Mouse (Mus musculus): Measurements from ENCODE around the gene Robo1. TPM values are rescaled to one million over a fixed set of nuclear protein-coding genes. Genes with fewer than 3 reads are reported as not detected.
"Not testable (repeated sequence)": the region's sequence is repeated elsewhere in the genome, so short reads cannot be mapped to it uniquely, and the experiment has no call there.

Gene Robo1
- polyA plus RNA-seq, 1 experiment from 2014 or later: not detected

GRCm38 (mm10) chr16:72533900-72534571 lies 225.9 kb downstream of the Robo1 start:
- WGBS (ENCODE audit: missing documents): 87% methylated on average over 4 of the region's 4 CpGs
- Histone ChIP-seq H3K79me2 (ENCODE audit: inconsistent target) (no peaks in the 10 kb centered on the region), H3K4me3 (ENCODE audit: inconsistent target) (no peak overlapping the region), H3K27ac (no peak overlapping the region), H3K36me3 (ENCODE audit: inconsistent target) (no peaks in the 10 kb centered on the region)

GRCm38 (mm10) chr16:72538171-72538570 lies 230.1 kb downstream of the Robo1 start:
- 47% methylated on average over 3 of the region's 3 CpGs for WGBS (ENCODE audit: missing documents)
- Histone ChIP-seq H3K36me3 (ENCODE audit: inconsistent target) (no peaks in the 10 kb centered on the region), H3K4me3 (ENCODE audit: inconsistent target) (no peak overlapping the region), H3K27ac (no peak overlapping the region), H3K79me2 (ENCODE audit: inconsistent target) (no peaks in the 10 kb centered on the region)

- H3K79me2 ChIP-seq (ENCODE audit: inconsistent target): no peaks in the 10 kb centered on the region
- WGBS (ENCODE audit: missing documents): 69% methylated on average over 3 of the region's 3 CpGs
- no peak overlapping the region for H3K4me3 ChIP-seq (ENCODE audit: inconsistent target)
- H3K36me3 ChIP-seq (ENCODE audit: inconsistent target): no peaks in the 10 kb centered on the region
- no peak overlapping the region for H3K27ac ChIP-seq
Measured at GRCm38 (mm10) chr16:72543928-72544327, 235.8 kb downstream of the Robo1 start.

GRCm38 (mm10) chr16:72544950-72545349 lies 236.8 kb downstream of the Robo1 start:
- Histone ChIP-seq H3K4me3 (ENCODE audit: inconsistent target) (no peak overlapping the region), H3K27ac (no peak overlapping the region), H3K36me3 (ENCODE audit: inconsistent target) (no peaks in the 10 kb centered on the region), H3K79me2 (ENCODE audit: inconsistent target) (no peaks in the 10 kb centered on the region)
- 85% methylated on average over 2 of the region's 2 CpGs for WGBS (ENCODE audit: missing documents)

- Histone ChIP-seq H3K4me3 (ENCODE audit: inconsistent target) (no peak overlapping the region), H3K27ac (no peak overlapping the region), H3K79me2 (ENCODE audit: inconsistent target) (no peaks in the 10 kb centered on the region), H3K36me3 (ENCODE audit: inconsistent target) (no peaks in the 10 kb centered on the region)
- WGBS (ENCODE audit: missing documents): 84% methylated on average over 8 of the region's 8 CpGs
Measured at GRCm38 (mm10) chr16:72551672-72552243, 243.7 kb downstream of the Robo1 start.

GRCm38 (mm10) chr16:72553713-72554112 lies 245.6 kb downstream of the Robo1 start:
- no peaks in the 10 kb centered on the region for H3K79me2 ChIP-seq (ENCODE audit: inconsistent target)
- H3K27ac ChIP-seq: no peak overlapping the region
- H3K36me3 ChIP-seq (ENCODE audit: inconsistent target): no peaks in the 10 kb centered on the region
- H3K4me3 ChIP-seq (ENCODE audit: inconsistent target): no peak overlapping the region
- 62% methylated on average over 5 of the region's 5 CpGs for WGBS (ENCODE audit: missing documents)

- H3K79me2 ChIP-seq (ENCODE audit: inconsistent target); H3K36me3 ChIP-seq (ENCODE audit: inconsistent target); H3K27ac ChIP-seq; H3K4me3 ChIP-seq (ENCODE audit: inconsistent target): not testable (repeated sequence)
- 76% methylated on average over 2 of the region's 2 CpGs for WGBS (ENCODE audit: missing documents)
Measured at GRCm38 (mm10) chr16:72562149-72562548, 254.0 kb downstream of the Robo1 start.

- Histone ChIP-seq H3K36me3 (ENCODE audit: inconsistent target) (no peaks in the 10 kb centered on the region), H3K27ac (no peak overlapping the region), H3K4me3 (ENCODE audit: inconsistent target) (no peak overlapping the region), H3K79me2 (ENCODE audit: inconsistent target) (no peaks in the 10 kb centered on the region)
- WGBS (ENCODE audit: missing documents): 30% methylated on average over 15 of the region's 15 CpGs
Measured at GRCm38 (mm10) chr16:72563196-72563963, 255.3 kb downstream of the Robo1 start.

GRCm38 (mm10) chr16:72575171-72575570 lies 267.1 kb downstream of the Robo1 start:
- 100% methylated on average over 1 of the region's 1 CpGs for WGBS (ENCODE audit: missing documents)
- H3K27ac ChIP-seq: no peak overlapping the region
- H3K4me3 ChIP-seq (ENCODE audit: inconsistent target): no peak overlapping the region
- H3K79me2 ChIP-seq (ENCODE audit: inconsistent target): no peaks in the 10 kb centered on the region
- H3K36me3 ChIP-seq (ENCODE audit: inconsistent target): no peaks in the 10 kb centered on the region

- H3K36me3 ChIP-seq (ENCODE audit: inconsistent target): no peaks in the 10 kb centered on the region
- H3K79me2 ChIP-seq (ENCODE audit: inconsistent target): no peaks in the 10 kb centered on the region
- no peak overlapping the region for H3K4me3 ChIP-seq (ENCODE audit: inconsistent target)
- no peak overlapping the region for H3K27ac ChIP-seq
- 90% methylated on average over 7 of the region's 7 CpGs for WGBS (ENCODE audit: missing documents)
Measured at GRCm38 (mm10) chr16:72576956-72577355, 268.9 kb downstream of the Robo1 start.

GRCm38 (mm10) chr16:72584454-72585159 lies 276.5 kb downstream of the Robo1 start:
- no peaks in the 10 kb centered on the region for H3K79me2 ChIP-seq (ENCODE audit: inconsistent target)
- H3K36me3 ChIP-seq (ENCODE audit: inconsistent target): no peaks in the 10 kb centered on the region
- H3K4me3 ChIP-seq (ENCODE audit: inconsistent target): no peak overlapping the region
- no peak overlapping the region for H3K27ac ChIP-seq
- 83% methylated on average over 10 of the region's 11 CpGs for WGBS (ENCODE audit: missing documents)

GRCm38 (mm10) chr16:72585160-72585813 lies 277.2 kb downstream of the Robo1 start:
- Histone ChIP-seq H3K79me2 (ENCODE audit: inconsistent target) (no peaks in the 10 kb centered on the region), H3K27ac (no peak overlapping the region), H3K36me3 (ENCODE audit: inconsistent target) (no peaks in the 10 kb centered on the region), H3K4me3 (ENCODE audit: inconsistent target) (no peak overlapping the region)
- WGBS (ENCODE audit: missing documents): 90% methylated on average over 3 of the region's 3 CpGs

GRCm38 (mm10) chr16:72587376-72588072 lies 279.4 kb downstream of the Robo1 start:
- H3K79me2 ChIP-seq (ENCODE audit: inconsistent target): no peaks in the 10 kb centered on the region
- 94% methylated on average over 3 of the region's 3 CpGs for WGBS (ENCODE audit: missing documents)
- no peaks in the 10 kb centered on the region for H3K36me3 ChIP-seq (ENCODE audit: inconsistent target)
- no peak overlapping the region for H3K27ac ChIP-seq
- H3K4me3 ChIP-seq (ENCODE audit: inconsistent target): no peak overlapping the region

Measured in macrophage (primary cell).